Mouse (Mus musculus): ENCODE data around the gene Mif4gd. TPM values are rescaled to one million over a fixed set of nuclear protein-coding genes. Genes with fewer than 3 reads are reported as not detected.

The Mif4gd gene
- polyA plus RNA-seq, 2 experiments = 23.1 to 34.2 TPM

GRCm38 (mm10) chr11:115625877-115626276 is 13.1 kb upstream of the Mif4gd start:
- no peak for DNase-seq (ENCODE audit: low spot score)
- WGBS = 83% methylated on average over 9 of the region's 9 CpGs
- Histone ChIP-seq H3K36me3 (ENCODE audit: control insufficient read depth, insufficient read depth, low read length) (peaks cover 23% of the 10 kb centered on the region), H3K4me2 (replicated peaks; ENCODE audit: low read depth, low read length, severe bottlenecking) (no peak overlapping the region), H3K27ac (replicated peaks; ENCODE audit: low read depth, low read length) (no peak overlapping the region), H3K4me3 (replicated peaks; ENCODE audit: low read length) (no peak overlapping the region), H3K9ac (ENCODE audit: low read depth, low read length, severe bottlenecking) (no peak overlapping the region), H3K9me3 (ENCODE audit: control insufficient read depth, low read length) (no peaks in the 10 kb centered on the region), H3K27me3 (ENCODE audit: control insufficient read depth, insufficient read depth, low read length) (no peaks in the 10 kb centered on the region), H3K4me1 (ENCODE audit: control insufficient read depth, insufficient read depth, low read length) (no peaks in the 10 kb centered on the region)
- no peak for TF ChIP-seq POLR2A (IDR thresholded peaks at IDR 0.05; ENCODE audit: borderline replicate concordance, extremely low read depth, insufficient read depth, insufficient read length)
- no peak for ATAC-seq (ENCODE audit: low FRiP score, low read depth)

- H3K9ac ChIP-seq (ENCODE audit: low read depth, low read length, severe bottlenecking) = no peak overlapping the region
- H3K27ac ChIP-seq (replicated peaks; ENCODE audit: low read depth, low read length) = no peak overlapping the region
- no peak for ATAC-seq (ENCODE audit: low FRiP score, low read depth)
- no peaks in the 10 kb centered on the region for H3K4me1 ChIP-seq (ENCODE audit: control insufficient read depth, insufficient read depth, low read length)
- H3K4me2 ChIP-seq (replicated peaks; ENCODE audit: low read depth, low read length, severe bottlenecking) = no peak overlapping the region
- TF ChIP-seq POLR2A (IDR thresholded peaks at IDR 0.05; ENCODE audit: borderline replicate concordance, extremely low read depth, insufficient read depth, insufficient read length) = no peak
- H3K9me3 ChIP-seq (ENCODE audit: control insufficient read depth, low read length) = no peaks in the 10 kb centered on the region
- no peak overlapping the region for H3K4me3 ChIP-seq (replicated peaks; ENCODE audit: low read length)
- WGBS = 76% methylated on average over 9 of the region's 9 CpGs
- no peak for DNase-seq (ENCODE audit: low spot score)
- peaks cover 36% of the 10 kb centered on the region for H3K36me3 ChIP-seq (ENCODE audit: control insufficient read depth, insufficient read depth, low read length)
- no peaks in the 10 kb centered on the region for H3K27me3 ChIP-seq (ENCODE audit: control insufficient read depth, insufficient read depth, low read length)
Measured at GRCm38 (mm10) chr11:115623487-115624070, 10.8 kb upstream of the Mif4gd start.

- ATAC-seq (ENCODE audit: low FRiP score, low read depth) (no peak), DNase-seq (ENCODE audit: low spot score) (no peak)
- Histone ChIP-seq H3K9me3 (ENCODE audit: control insufficient read depth, low read length) (no peaks in the 10 kb centered on the region), H3K27ac (replicated peaks; ENCODE audit: low read depth, low read length) (no peak overlapping the region), H3K4me1 (ENCODE audit: control insufficient read depth, insufficient read depth, low read length) (no peaks in the 10 kb centered on the region), H3K4me3 (replicated peaks; ENCODE audit: low read length) (no peak overlapping the region), H3K4me2 (replicated peaks; ENCODE audit: low read depth, low read length, severe bottlenecking) (no peak overlapping the region), H3K9ac (ENCODE audit: low read depth, low read length, severe bottlenecking) (no peak overlapping the region), H3K36me3 (ENCODE audit: control insufficient read depth, insufficient read depth, low read length) (peaks cover 59% of the 10 kb centered on the region), H3K27me3 (ENCODE audit: control insufficient read depth, insufficient read depth, low read length) (no peaks in the 10 kb centered on the region)
- WGBS = 92% methylated on average over 7 of the region's 7 CpGs
- no peak for TF ChIP-seq POLR2A (IDR thresholded peaks at IDR 0.05; ENCODE audit: borderline replicate concordance, extremely low read depth, insufficient read depth, insufficient read length)
Measured at GRCm38 (mm10) chr11:115619949-115620348, 7.2 kb upstream of the Mif4gd start.

- Histone ChIP-seq H3K36me3 (ENCODE audit: control insufficient read depth, insufficient read depth, low read length) (peaks cover 64% of the 10 kb centered on the region), H3K9ac (ENCODE audit: low read depth, low read length, severe bottlenecking) (no peak overlapping the region), H3K4me2 (replicated peaks; ENCODE audit: low read depth, low read length, severe bottlenecking) (no peak overlapping the region), H3K4me1 (ENCODE audit: control insufficient read depth, insufficient read depth, low read length) (no peaks in the 10 kb centered on the region), H3K27ac (replicated peaks; ENCODE audit: low read depth, low read length) (no peak overlapping the region), H3K27me3 (ENCODE audit: control insufficient read depth, insufficient read depth, low read length) (no peaks in the 10 kb centered on the region), H3K9me3 (ENCODE audit: control insufficient read depth, low read length) (no peaks in the 10 kb centered on the region), H3K4me3 (replicated peaks; ENCODE audit: low read length) (no peak overlapping the region)
- ATAC-seq (ENCODE audit: low FRiP score, low read depth) (no peak), DNase-seq (ENCODE audit: low spot score) (no peak)
- WGBS = 88% methylated on average over 16 of the region's 16 CpGs
- no peak for TF ChIP-seq POLR2A (IDR thresholded peaks at IDR 0.05; ENCODE audit: borderline replicate concordance, extremely low read depth, insufficient read depth, insufficient read length)
Measured at GRCm38 (mm10) chr11:115618732-115619516, 6.2 kb upstream of the Mif4gd start.

DNA sequence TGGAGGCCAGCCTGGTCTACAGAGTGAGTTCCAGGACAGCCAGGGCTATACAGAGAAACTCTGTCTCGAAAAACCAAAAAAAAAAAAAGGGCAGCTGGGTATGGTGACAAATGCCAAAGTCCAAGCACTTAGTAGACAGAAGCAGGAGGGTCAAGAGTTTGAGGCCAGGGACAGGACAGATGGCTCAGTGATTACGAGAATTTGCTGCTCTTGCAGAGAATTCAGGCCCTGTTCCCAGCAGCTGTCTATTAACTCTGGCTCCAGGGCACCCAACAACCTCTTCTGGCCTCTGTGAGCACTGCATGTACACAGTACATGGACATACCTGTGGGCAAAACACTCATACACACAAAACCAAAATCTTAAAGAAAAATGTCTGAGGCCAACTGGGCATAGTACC is 5.2 kb upstream of the Mif4gd start:
- Histone ChIP-seq H3K36me3 (ENCODE audit: control insufficient read depth, insufficient read depth, low read length) (peaks cover 58% of the 10 kb centered on the region), H3K9me3 (ENCODE audit: control insufficient read depth, low read length) (no peaks in the 10 kb centered on the region), H3K27me3 (ENCODE audit: control insufficient read depth, insufficient read depth, low read length) (no peaks in the 10 kb centered on the region), H3K4me1 (ENCODE audit: control insufficient read depth, insufficient read depth, low read length) (peaks cover 5% of the 10 kb centered on the region; the same call in 1 of the 2 replicates), H3K4me3 (replicated peaks; ENCODE audit: low read length) (no peak overlapping the region), H3K27ac (replicated peaks; ENCODE audit: low read depth, low read length) (no peak overlapping the region), H3K9ac (ENCODE audit: low read depth, low read length, severe bottlenecking) (no peak overlapping the region), H3K4me2 (replicated peaks; ENCODE audit: low read depth, low read length, severe bottlenecking) (no peak overlapping the region)
- no peak for TF ChIP-seq POLR2A (IDR thresholded peaks at IDR 0.05; ENCODE audit: borderline replicate concordance, extremely low read depth, insufficient read depth, insufficient read length)
- 76% methylated on average over 2 of the region's 2 CpGs for WGBS
- ATAC-seq (ENCODE audit: low FRiP score, low read depth) (no peak), DNase-seq (ENCODE audit: low spot score) (no peak)

Data from limb, embryonic 14.5 days (tissue).